Mouse (Mus musculus) midbrain, embryonic 12.5 days (tissue): ENCODE measurements at regions not wholly inside any gene's neighbourhood (a gene's known extent, or its start where the extent isn't known, plus 50 kb on each side); places are given as distances from the start of the nearest gene placed in this dataset.

Experiments used
- ATAC-seq: fragments of 200-750 bp; cut with Nextera tagmentation; 2 replicates; pipeline ENCODE4 v1.8.0; 2017; ENCODE audit warnings: low read depth, moderate TSS enrichment, moderate library complexity; ENCODE audit not compliant: low FRiP score
- H3K27ac ChIP-seq: fragments of 300-500 bp; sonication (generic); replicated peaks from 2 replicates; pipeline ENCODE4 v1.5.1; 2016; ENCODE audit warnings: mild to moderate bottlenecking
- H3K27me3 ChIP-seq: fragments of 300-500 bp; sonication (generic); 2 replicates; pipeline ENCODE4 v1.6.1; 2016; ENCODE audit warnings: mild to moderate bottlenecking
- H3K36me3 ChIP-seq: fragments of 300-500 bp; sonication (generic); 2 replicates; pipeline ENCODE4 v1.6.1; 2016
- H3K4me1 ChIP-seq: fragments of 300-500 bp; sonication (generic); 2 replicates; pipeline ENCODE4 v1.6.1; 2016
- H3K4me2 ChIP-seq: fragments of 300-500 bp; sonication (generic); replicated peaks from 2 replicates; pipeline ENCODE4 v1.6.1; 2016; ENCODE audit warnings: mild to moderate bottlenecking, moderate library complexity
- H3K4me3 ChIP-seq: fragments of 300-500 bp; sonication (generic); 2 replicates; pipeline ENCODE4 v1.5.1; 2016; ENCODE audit warnings: mild to moderate bottlenecking
- H3K9ac ChIP-seq: fragments of 300-500 bp; sonication (generic); replicated peaks from 2 replicates; pipeline ENCODE4 v1.6.1; 2016; ENCODE audit warnings: mild to moderate bottlenecking, moderate library complexity
- H3K9me3 ChIP-seq: fragments of 300-500 bp; sonication (generic); 2 replicates; pipeline ENCODE4 v1.6.1; 2016; ENCODE audit warnings: mild to moderate bottlenecking
- WGBS: fragments of 180-500 bp; shearing (Covaris S2); methylation state at CpG from one replicate; pipeline ENCODE4 v1.1.7; 2016; 5-methylcytosine and 5-hydroxymethylcytosine counted together

- Histone ChIP-seq H3K27me3 (peaks cover 4% of the 10 kb centered on the region), H3K4me2 (no peak overlapping the region), H3K9me3 (no peaks in the 10 kb centered on the region), H3K4me3 (no peak overlapping the region), H3K9ac (no peak overlapping the region), H3K4me1 (peaks cover 16% of the 10 kb centered on the region), H3K27ac (no peak overlapping the region), H3K36me3 (no peaks in the 10 kb centered on the region)
- 64% methylated on average over 4 of the region's 4 CpGs for WGBS
- ATAC-seq: no peak
Observed at GRCm38 (mm10) chr7:136041921-136042320, 325.8 kb upstream of the Mki67 start.

GRCm38 (mm10) chr7:136046645-136047363 lies 330.6 kb upstream of the Mki67 start:
- no peaks in the 10 kb centered on the region; the same call in 1 of the 2 replicates for H3K27me3 ChIP-seq
- H3K4me3 ChIP-seq: no peak overlapping the region; the same call in 1 of the 2 replicates
- ATAC-seq: peak; percentile 86
- H3K9me3 ChIP-seq: no peaks in the 10 kb centered on the region
- H3K4me2 ChIP-seq: peak overlapping the region; percentile 10
- H3K36me3 ChIP-seq: no peaks in the 10 kb centered on the region
- peaks cover 40% of the 10 kb centered on the region for H3K4me1 ChIP-seq
- peak overlapping the region; percentile 81 for H3K27ac ChIP-seq
- 22% methylated on average over 14 of the region's 14 CpGs for WGBS
- H3K9ac ChIP-seq: no peak overlapping the region

- ATAC-seq: peak; percentile 50; the same call in 1 of the 2 replicates
- H3K4me2 ChIP-seq: peak overlapping the region; percentile 10
- WGBS: 12% methylated on average over 7 of the region's 7 CpGs
- H3K36me3 ChIP-seq: no peaks in the 10 kb centered on the region
- H3K9me3 ChIP-seq: no peaks in the 10 kb centered on the region
- no peak overlapping the region for H3K9ac ChIP-seq
- H3K4me3 ChIP-seq: no peak overlapping the region
- peak overlapping the region; percentile 81 for H3K27ac ChIP-seq
- peaks cover 39% of the 10 kb centered on the region for H3K4me1 ChIP-seq
- no peaks in the 10 kb centered on the region; the same call in 1 of the 2 replicates for H3K27me3 ChIP-seq
Observed at GRCm38 (mm10) chr7:136047364-136047945, 331.3 kb upstream of the Mki67 start.

GRCm38 (mm10) chr7:136048925-136049586 lies 332.9 kb upstream of the Mki67 start:
- Histone ChIP-seq H3K4me3 (no peak overlapping the region), H3K27ac (0 out of 2 replicates have a peak overlapping the region, but pooled peaks have one; percentile 30), H3K9me3 (no peaks in the 10 kb centered on the region), H3K36me3 (no peaks in the 10 kb centered on the region), H3K27me3 (no peaks in the 10 kb centered on the region; the same call in 1 of the 2 replicates), H3K4me1 (peaks cover 39% of the 10 kb centered on the region), H3K9ac (no peak overlapping the region), H3K4me2 (no peak overlapping the region)
- WGBS: 31% methylated on average over 8 of the region's 8 CpGs
- no peak for ATAC-seq

GRCm38 (mm10) chr7:136049587-136049930 lies 333.4 kb upstream of the Mki67 start:
- H3K36me3 ChIP-seq: no peaks in the 10 kb centered on the region
- WGBS: 58% methylated on average over 4 of the region's 4 CpGs
- no peak overlapping the region for H3K9ac ChIP-seq

GRCm38 (mm10) chr7:136050116-136050515 lies 334.0 kb upstream of the Mki67 start:
- no peaks in the 10 kb centered on the region for H3K36me3 ChIP-seq
- 78% methylated on average over 3 of the region's 3 CpGs for WGBS
- no peak overlapping the region for H3K4me2 ChIP-seq
- no peaks in the 10 kb centered on the region for H3K9me3 ChIP-seq
- no peaks in the 10 kb centered on the region; the same call in 1 of the 2 replicates for H3K27me3 ChIP-seq
- H3K4me3 ChIP-seq: no peak overlapping the region
- H3K4me1 ChIP-seq: peaks cover 36% of the 10 kb centered on the region
- H3K27ac ChIP-seq: no peak overlapping the region
- ATAC-seq: no peak
- H3K9ac ChIP-seq: no peak overlapping the region

More at GRCm38 (mm10) chr7:136049587-136049930, 333.4 kb upstream of the Mki67 start:
- H3K4me2 ChIP-seq: no peak overlapping the region
- 0 out of 2 replicates have a peak overlapping the region, but pooled peaks have one; percentile 30 for H3K27ac ChIP-seq
- no peak for ATAC-seq
- no peaks in the 10 kb centered on the region; the same call in 1 of the 2 replicates for H3K27me3 ChIP-seq
- peaks cover 38% of the 10 kb centered on the region for H3K4me1 ChIP-seq
- H3K4me3 ChIP-seq: no peak overlapping the region
- no peaks in the 10 kb centered on the region for H3K9me3 ChIP-seq

- no peaks in the 10 kb centered on the region for H3K36me3 ChIP-seq
- H3K27ac ChIP-seq: no peak overlapping the region
- H3K4me3 ChIP-seq: no peak overlapping the region
- WGBS: 73% methylated on average over 16 of the region's 16 CpGs
- H3K9me3 ChIP-seq: no peaks in the 10 kb centered on the region
- no peak overlapping the region for H3K9ac ChIP-seq
- H3K4me1 ChIP-seq: peaks cover 10% of the 10 kb centered on the region
- ATAC-seq: no peak
- no peaks in the 10 kb centered on the region for H3K27me3 ChIP-seq
- no peak overlapping the region for H3K4me2 ChIP-seq
Observed at GRCm38 (mm10) chr7:136056876-136057484, 340.8 kb upstream of the Mki67 start.

GRCm38 (mm10) chr7:136058319-136058718 lies 342.2 kb upstream of the Mki67 start:
- Histone ChIP-seq H3K9ac (no peak overlapping the region), H3K4me3 (no peak overlapping the region), H3K4me1 (peaks cover 13% of the 10 kb centered on the region), H3K4me2 (no peak overlapping the region), H3K36me3 (no peaks in the 10 kb centered on the region), H3K27me3 (0 out of 2 replicates have a peak, but pooled peaks cover 5% of the 10 kb centered on the region), H3K27ac (no peak overlapping the region), H3K9me3 (no peaks in the 10 kb centered on the region)
- 65% methylated on average over 5 of the region's 5 CpGs for WGBS
- ATAC-seq: no peak

- no peak overlapping the region for H3K9ac ChIP-seq
- no peak for ATAC-seq
- WGBS: 72% methylated on average over 14 of the region's 14 CpGs
- H3K9me3 ChIP-seq: no peaks in the 10 kb centered on the region
- H3K4me1 ChIP-seq: peaks cover 13% of the 10 kb centered on the region
- H3K4me3 ChIP-seq: no peak overlapping the region
- H3K27me3 ChIP-seq: 0 out of 2 replicates have a peak, but pooled peaks cover 5% of the 10 kb centered on the region
- no peak overlapping the region for H3K4me2 ChIP-seq
- H3K27ac ChIP-seq: no peak overlapping the region; the same call in 1 of the 2 replicates
- no peaks in the 10 kb centered on the region for H3K36me3 ChIP-seq
Observed at GRCm38 (mm10) chr7:136058751-136059681, 342.9 kb upstream of the Mki67 start.

GRCm38 (mm10) chr7:136059896-136060295 lies 343.7 kb upstream of the Mki67 start:
- 43% methylated on average over 11 of the region's 11 CpGs for WGBS
- Histone ChIP-seq H3K4me1 (peaks cover 13% of the 10 kb centered on the region), H3K27ac (no peak overlapping the region)

More at GRCm38 (mm10) chr7:136059896-136060295, 343.7 kb upstream of the Mki67 start:
- Histone ChIP-seq H3K9ac (no peak overlapping the region), H3K36me3 (no peaks in the 10 kb centered on the region), H3K27me3 (0 out of 2 replicates have a peak, but pooled peaks cover 5% of the 10 kb centered on the region), H3K4me3 (no peak overlapping the region), H3K9me3 (no peaks in the 10 kb centered on the region), H3K4me2 (peak overlapping the region; percentile 59)
- peak; percentile 23; the same call in 1 of the 2 replicates for ATAC-seq
